Mouse (Mus musculus) kidney, postnatal 25 days (tissue): Measurements from ENCODE around the gene Clstn1.
"Not testable (repeated sequence)": the region's sequence is repeated elsewhere in the genome, so short reads cannot be mapped to it uniquely, and the experiment has no call there.

Experiments
- DNase-seq, 2 experiments: peaks; one replicate each; pipeline ENCODE4 v3.0.0; 2021; ENCODE audit warnings: mixed read lengths in 2 of 2

Gene Clstn1

DNA sequence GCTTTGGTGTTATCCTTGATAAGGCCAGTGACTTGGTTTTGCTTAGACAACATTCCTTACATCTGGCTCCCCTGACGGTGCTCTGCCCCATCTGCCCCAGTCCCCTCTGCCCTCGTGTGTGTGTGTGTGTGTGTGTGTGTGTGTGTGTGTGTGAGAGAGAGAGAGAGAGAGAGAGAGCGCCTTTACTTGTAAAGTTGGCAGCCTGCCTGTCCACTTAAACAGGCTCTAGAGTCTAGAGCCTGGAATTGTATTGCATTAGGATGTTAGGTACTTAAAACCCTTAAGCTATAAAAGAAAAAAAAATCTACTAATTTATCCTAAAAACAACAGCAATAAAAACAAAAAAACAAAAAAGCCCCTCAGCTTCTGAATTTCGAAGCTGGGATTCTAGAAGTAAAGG, 15.2 kb downstream of the Clstn1 start:
- peak in 1 of 2 experiments; percentile 20 for DNase-seq

GRCm38 (mm10) chr4:149602236-149602635, 16.0 kb downstream of the Clstn1 start:
- DNase-seq = no peak

DNA sequence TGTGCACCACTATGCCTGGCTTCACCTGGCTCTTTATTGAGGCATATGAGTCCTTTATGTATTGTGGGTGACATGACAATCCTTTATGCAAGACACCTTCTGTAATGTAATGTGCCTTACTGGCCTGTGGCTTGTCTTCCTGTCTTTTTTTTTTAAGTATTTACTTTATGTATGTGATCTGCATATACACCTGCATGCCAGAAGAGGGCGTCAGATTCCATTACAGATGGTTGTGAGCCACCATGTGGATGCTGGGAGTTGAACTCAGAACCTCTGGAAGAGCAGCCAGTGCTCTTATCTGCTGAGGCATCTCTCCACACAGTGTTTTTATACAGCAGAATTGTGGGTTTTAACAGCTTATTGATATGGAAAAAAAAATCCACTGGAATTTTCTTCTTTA, 17.6 kb downstream of the Clstn1 start:
- DNase-seq = no peak

DNA sequence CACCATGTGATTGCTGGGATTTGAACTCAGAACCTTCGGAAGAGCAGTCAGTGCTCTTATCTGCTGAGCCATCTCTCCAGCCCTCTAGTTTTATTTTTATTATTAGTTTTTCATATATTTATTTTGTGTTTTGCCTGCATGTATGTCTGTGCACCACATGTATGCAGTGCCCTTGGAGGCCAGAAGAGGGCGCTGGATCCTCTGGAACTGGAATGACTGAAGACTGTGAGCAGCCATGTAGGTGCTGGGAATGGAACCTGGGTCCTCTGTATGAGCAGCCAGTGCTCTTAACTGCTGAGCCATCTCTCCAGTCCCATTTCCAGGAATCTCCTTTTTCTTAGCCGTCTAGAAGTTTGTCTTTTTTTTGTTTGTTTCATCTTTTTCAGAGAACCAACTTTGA, 18.2 kb downstream of the Clstn1 start:
- no peak for DNase-seq

GRCm38 (mm10) chr4:149606056-149606455, 19.8 kb downstream of the Clstn1 start:
- no peak for DNase-seq

GRCm38 (mm10) chr4:149606766-149607358, 20.6 kb downstream of the Clstn1 start:
- no peak for DNase-seq

GRCm38 (mm10) chr4:149607591-149608308, 21.5 kb downstream of the Clstn1 start:
- DNase-seq = no peak

DNA sequence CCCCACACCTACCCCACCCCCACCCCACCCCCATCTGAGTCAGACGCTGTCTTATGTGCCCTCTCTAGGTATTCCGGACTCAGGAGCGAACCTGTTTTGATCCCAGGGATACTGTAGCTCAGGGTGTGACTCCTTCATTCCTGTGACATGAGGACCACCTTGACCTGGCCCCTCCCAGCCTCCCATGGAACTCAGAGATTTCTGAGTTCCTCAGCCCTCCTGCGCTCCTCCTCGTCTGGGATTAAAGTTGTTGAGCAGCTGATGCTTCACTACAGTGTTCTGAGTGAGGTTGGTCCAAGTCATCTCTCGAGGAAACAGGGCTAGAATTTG, 22.0 kb downstream of the Clstn1 start:
- no peak for DNase-seq

DNA sequence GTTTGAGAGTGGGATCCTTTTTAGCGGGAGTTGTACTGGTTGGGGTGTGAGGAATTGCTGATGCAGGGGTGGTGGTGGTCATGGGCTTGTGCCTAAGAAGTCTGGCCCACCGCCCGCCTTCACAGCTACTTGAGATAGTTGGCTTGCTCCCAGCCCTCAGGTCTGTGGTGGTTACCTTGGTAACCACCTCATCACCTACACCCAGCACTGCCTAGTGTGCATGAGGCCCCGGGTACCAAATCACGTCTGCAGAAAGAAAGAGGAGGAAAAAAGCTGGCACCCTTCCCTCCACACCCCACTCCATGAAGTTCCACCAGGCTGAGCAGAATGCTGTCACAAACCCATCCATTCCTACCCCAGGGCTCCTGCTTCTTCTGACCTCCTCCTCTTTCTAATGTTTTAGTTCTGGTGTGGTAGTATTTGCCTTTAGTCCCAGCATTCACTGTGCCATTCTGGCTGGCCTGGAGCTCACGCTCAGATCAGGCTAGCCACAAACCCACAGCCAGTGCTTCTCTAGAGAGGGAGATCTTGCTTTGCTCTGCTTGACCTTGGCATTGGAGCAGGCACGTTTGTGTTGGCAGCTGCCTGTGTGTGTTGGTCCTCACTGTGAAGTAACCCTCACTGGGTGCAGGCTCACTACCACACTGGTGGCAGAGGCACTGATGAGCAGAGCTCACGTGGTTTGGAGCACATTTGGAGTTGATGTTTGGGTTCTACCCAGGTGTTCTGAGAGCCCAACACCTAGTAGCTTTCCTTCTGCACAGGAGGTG, 23.2 kb downstream of the Clstn1 start:
- DNase-seq = no peak

GRCm38 (mm10) chr4:149611376-149612044, 25.2 kb downstream of the Clstn1 start:
- peak in 1 of 2 experiments; percentile 70 for DNase-seq

DNA sequence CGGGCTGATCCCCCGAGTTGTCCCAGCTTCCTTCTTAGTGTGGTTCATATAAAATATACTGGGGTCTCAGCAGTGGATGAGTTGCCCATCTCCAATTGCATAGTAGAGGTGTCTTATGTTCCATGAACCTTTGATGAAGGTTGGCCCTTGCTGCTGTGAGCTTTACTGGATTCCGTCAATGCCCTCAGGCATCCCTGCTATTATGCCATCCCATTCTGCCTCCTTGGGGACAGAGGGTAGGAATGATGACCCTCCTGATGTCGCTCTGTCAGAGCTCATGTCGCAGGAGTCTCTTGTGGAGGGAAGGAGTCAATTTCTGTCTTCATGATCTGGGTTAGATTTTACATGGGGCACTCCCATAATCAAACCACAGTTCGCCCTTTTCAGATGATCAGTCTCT, 27.2 kb downstream of the Clstn1 start:
- not testable (repeated sequence) for DNase-seq

- no peak for DNase-seq
Measured at GRCm38 (mm10) chr4:149614869-149615268, 28.6 kb downstream of the Clstn1 start.

DNA sequence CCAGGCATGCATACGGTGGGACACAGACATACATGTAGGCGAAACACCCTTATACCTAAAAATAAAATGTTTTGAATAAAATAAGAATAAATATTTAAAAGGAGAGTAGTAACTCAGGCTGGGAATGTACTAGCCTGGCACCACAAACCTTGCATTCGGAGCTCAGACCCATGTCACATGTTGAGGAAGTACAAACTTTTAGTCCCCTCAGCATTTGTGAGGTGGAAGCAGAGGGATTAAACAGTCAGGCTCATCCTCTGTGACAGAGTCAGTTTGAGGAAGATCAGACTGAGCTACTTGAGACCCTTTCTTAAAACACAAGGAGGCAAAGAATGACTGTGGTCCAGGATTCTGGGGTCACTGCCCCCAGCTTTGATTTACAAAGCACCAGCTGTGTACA, 30.7 kb downstream of the Clstn1 start:
- DNase-seq = not testable (repeated sequence)

DNA sequence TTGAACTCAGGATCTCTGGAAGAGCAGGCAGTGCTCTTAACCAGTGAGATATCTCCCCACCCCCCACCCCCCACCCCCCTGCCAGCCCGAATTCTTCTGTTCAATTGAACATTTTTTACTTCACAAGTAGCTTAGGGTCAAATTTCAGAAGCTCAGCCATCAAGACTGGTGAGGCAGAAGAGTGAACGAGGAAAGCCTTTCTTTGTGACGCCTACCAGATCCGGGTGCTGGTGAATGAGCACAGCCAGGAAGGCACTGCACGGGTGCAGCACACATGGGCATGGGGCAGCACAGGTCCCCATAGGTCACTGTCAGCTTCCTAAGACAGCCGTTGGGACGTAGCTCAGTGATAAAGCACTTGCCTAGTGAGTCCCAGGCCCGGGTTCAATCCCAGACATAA, 33.7 kb downstream of the Clstn1 start:
- no peak for DNase-seq

DNA sequence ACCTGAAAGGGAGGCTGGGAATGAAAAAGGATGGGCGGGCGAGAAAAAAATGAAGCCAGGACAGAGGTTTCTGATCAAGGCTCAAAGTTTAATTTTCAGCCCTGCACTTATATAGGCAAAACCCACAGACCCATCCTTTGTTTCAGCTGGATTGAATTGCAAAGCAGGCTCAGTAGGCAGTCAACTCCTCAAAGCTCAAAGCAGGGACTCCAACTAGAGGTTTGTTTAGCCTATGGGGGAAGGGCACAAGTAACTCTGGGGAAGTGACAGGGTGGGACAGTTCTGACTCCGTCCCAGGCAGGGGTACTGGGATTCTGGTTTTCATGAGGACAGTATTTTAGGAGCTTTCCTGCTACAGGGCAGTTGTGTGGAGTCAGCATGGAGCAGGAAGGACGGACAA, 35.0 kb downstream of the Clstn1 start:
- no peak for DNase-seq

GRCm38 (mm10) chr4:149623711-149624110, 37.4 kb downstream of the Clstn1 start:
- DNase-seq = no peak

GRCm38 (mm10) chr4:149626809-149627208, 40.5 kb downstream of the Clstn1 start:
- DNase-seq = no peak

GRCm38 (mm10) chr4:149628372-149628771, 42.1 kb downstream of the Clstn1 start:
- DNase-seq = peak; percentile 54 to 57

DNA sequence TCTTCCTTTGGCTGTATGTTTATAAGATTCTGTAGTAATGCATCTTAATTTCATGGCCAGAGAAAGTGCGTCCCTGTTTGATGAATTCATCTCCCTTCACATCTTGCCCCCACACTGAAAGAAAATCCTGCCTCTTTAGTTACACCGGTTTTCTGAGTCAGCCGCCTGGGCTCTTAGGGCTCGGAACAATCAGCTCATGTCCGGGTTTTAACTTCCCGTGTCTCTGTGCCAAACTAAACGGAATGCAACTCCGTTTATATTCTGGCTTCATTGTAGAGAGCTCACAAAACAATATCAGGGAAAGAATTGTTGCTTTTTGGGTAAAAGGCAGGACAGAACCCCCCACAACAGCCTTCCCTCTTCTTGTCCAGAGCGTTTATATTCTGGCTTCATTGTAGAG, 42.5 kb downstream of the Clstn1 start:
- no peak for DNase-seq

DNA sequence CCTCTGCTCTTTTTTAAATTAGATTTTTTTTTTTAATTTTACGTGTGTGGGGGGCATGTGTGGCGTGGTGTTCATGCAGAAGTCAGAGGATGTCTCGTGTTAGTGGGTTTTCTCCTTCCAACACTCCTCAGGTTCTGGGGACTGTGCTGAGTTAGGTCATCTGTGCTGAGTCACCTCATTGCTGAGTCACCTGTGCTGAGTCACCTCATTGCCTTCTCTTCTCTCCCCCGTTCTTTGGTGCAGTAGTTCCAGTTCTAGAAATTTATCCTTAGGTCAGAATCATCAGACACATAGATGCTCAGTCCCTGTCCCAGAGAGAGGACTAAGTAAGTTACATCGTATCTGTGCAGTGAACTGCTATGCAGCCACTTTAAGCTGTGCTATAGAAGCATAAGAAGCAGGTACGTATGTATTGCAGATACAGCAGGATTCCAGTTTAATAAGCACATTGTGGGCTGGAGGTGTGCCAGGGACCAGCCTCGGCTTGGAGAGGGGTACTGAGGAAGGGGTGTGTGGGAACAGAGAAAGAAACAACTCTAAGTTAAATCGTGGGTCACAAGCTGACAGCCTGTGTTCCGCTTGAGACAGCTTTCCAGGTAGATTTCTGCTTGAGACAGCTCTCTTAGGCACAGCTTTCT, 46.5 kb downstream of the Clstn1 start:
- DNase-seq = no peak

GRCm38 (mm10) chr4:149634157-149634556, 47.9 kb downstream of the Clstn1 start:
- no peak for DNase-seq

DNA sequence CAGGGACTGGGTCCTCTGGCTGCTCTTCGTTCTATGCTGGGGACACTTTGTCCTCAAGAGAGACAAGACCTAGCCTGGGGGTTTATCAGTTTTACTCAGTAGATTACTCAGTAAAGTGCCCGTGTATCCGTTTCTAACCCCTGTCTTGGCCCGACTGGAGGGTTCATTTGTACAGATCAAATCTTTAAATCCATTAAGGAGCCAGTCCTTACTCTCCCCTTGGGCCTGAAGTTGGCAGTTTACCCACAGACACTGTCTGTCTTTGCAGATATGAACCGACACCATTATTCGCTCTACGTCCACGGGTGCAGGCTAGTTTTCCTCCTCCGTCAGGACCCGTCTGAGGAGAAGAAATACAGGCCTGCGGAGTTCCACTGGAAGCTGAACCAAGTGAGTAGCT, 48.7 kb downstream of the Clstn1 start:
- no peak for DNase-seq

DNA sequence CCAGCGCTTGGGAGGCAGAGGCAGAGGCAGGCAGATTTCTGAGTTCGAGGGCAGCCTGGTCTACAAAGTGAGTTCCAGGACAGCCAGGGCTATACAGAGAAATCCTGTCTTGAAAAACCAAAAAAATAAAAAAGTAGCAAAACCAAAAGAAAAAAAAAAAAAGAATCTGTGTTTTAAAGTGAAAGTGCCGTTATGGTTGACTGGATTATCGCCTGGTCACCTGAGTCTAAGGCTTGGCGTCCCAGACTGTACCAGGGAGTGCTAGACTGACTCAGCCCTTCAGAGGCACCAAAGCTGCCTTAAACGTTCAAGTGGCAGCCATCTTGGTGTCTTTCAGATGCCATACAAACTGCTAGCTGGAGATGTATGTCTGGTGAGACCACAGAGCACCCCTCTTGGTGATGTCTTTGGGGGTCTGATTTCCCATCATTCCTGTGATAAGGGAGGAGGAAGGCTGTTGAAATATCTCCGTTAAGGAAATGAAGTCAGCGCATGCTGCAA, 49.7 kb downstream of the Clstn1 start:
- DNase-seq = no peak
